Mouse (Mus musculus): ENCODE results near the gene Mrpl14.

Gene Mrpl14

GRCm38 (mm10) chr17:45686093-45686619 is at the start of gene Mrpl14:
TSS of gene Mrpl14 (plus strand) at chr17:45686322.
- peak; percentile 71 for DNase-seq (ENCODE audit: low spot score)

- DNase-seq (ENCODE audit: low spot score): no peak
These were observed 47.4 kb upstream of the Mrpl14 start for GRCm38 (mm10) chr17:45638596-45639295.

GRCm38 (mm10) chr17:45641981-45642380 is 44.1 kb upstream of the Mrpl14 start:
- DNase-seq (ENCODE audit: low spot score): no peak

- DNase-seq (ENCODE audit: low spot score): no peak
These were observed 43.4 kb upstream of the Mrpl14 start for GRCm38 (mm10) chr17:45642701-45643100.

GRCm38 (mm10) chr17:45644185-45644584 is 41.9 kb upstream of the Mrpl14 start:
- DNase-seq (ENCODE audit: low spot score): no peak

GRCm38 (mm10) chr17:45653233-45653632 is 32.9 kb upstream of the Mrpl14 start:
- DNase-seq (ENCODE audit: low spot score): no peak

- DNase-seq (ENCODE audit: low spot score): no peak
These were observed 30.3 kb upstream of the Mrpl14 start for GRCm38 (mm10) chr17:45655820-45656219.

- no peak for DNase-seq (ENCODE audit: low spot score)
These were observed 26.9 kb upstream of the Mrpl14 start, which contains the start of gene Capn11 for GRCm38 (mm10) chr17:45659225-45659624. TSS of gene Capn11 (minus strand) at chr17:45659325.

GRCm38 (mm10) chr17:45663106-45663919 is 22.8 kb upstream of the Mrpl14 start:
- DNase-seq (ENCODE audit: low spot score): no peak

GRCm38 (mm10) chr17:45664608-45665007 is 21.5 kb upstream of the Mrpl14 start:
- DNase-seq (ENCODE audit: low spot score): no peak

GRCm38 (mm10) chr17:45666091-45666490 is 20.0 kb upstream of the Mrpl14 start:
- DNase-seq (ENCODE audit: low spot score): no peak

- DNase-seq (ENCODE audit: low spot score): no peak
These were observed 18.6 kb upstream of the Mrpl14 start for GRCm38 (mm10) chr17:45667481-45667880.

- DNase-seq (ENCODE audit: low spot score): no peak
These were observed 18.1 kb upstream of the Mrpl14 start for GRCm38 (mm10) chr17:45667986-45668385.

GRCm38 (mm10) chr17:45671821-45672220 is 14.3 kb upstream of the Mrpl14 start:
- no peak for DNase-seq (ENCODE audit: low spot score)

GRCm38 (mm10) chr17:45672598-45672997 is 13.5 kb upstream of the Mrpl14 start:
- no peak for DNase-seq (ENCODE audit: low spot score)

GRCm38 (mm10) chr17:45678106-45678505 is 8.0 kb upstream of the Mrpl14 start:
- DNase-seq (ENCODE audit: low spot score): no peak

- no peak for DNase-seq (ENCODE audit: low spot score)
These were observed 5.6 kb upstream of the Mrpl14 start for GRCm38 (mm10) chr17:45680391-45680980.

- DNase-seq (ENCODE audit: low spot score): no peak
These were observed 4.5 kb upstream of the Mrpl14 start for GRCm38 (mm10) chr17:45681588-45681987.

- no peak for DNase-seq (ENCODE audit: low spot score)
These were observed 3.3 kb upstream of the Mrpl14 start for GRCm38 (mm10) chr17:45682843-45683242.

- no peak for DNase-seq (ENCODE audit: low spot score)
These were observed 1.4 kb upstream of the Mrpl14 start for GRCm38 (mm10) chr17:45684667-45685131.

- no peak for DNase-seq (ENCODE audit: low spot score)
These were observed 690 bp upstream of the Mrpl14 start for GRCm38 (mm10) chr17:45685171-45686092.
